Mouse (Mus musculus) left cerebral cortex, postnatal 36 days (tissue): ENCODE data around the gene Arhgef10l. TPM values are rescaled to one million over a fixed set of nuclear protein-coding genes. Genes with fewer than 3 reads are reported as not detected.
A peak's percentile ranks its signal among the peaks of the same experiment; 100 is the strongest.

Experiments used
- DNase-seq, 2 experiments: peaks; one replicate each; pipeline ENCODE4 v3.0.0; 2021 to 2022; ENCODE audit warnings: low spot score in 2 of 2, mixed read lengths in 1 of 2
- intact Hi-C: fragments of 180-260 bp; cut with DNase I; formaldehyde crosslinking; loops from one replicate; pipeline ENCODE4 v1.15.1; 2025
- total RNA-seq, 2 experiments: library from RNA; stranded (reverse); gene quantifications; 2 replicates each; pipeline ENCODE4 v1.2.3; 2021

The Arhgef10l gene
- total RNA-seq, 2 experiments from 2014 or later = 61.0 to 63.4 TPM

DNA sequence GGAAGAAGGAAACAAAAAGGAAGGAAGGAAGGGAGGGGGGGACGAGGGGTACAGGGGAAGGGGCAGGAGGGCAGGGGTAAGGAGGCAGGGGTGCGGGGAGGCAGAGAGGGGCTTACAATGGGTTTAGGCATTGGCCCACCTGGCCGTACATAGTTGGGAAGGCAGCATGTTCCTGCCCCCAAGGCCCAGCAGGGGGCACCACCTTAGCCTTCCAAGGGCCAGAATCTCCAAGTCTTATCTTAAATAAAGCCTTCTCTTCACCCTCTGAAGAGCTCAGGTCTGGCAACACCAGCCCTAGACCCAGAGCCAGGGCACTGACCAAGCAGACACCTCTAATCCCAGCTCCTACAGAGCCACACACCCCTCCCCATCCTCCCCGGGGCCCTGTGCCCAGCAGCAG is 106.0 kb downstream of the Arhgef10l start:
- DNase-seq = no peak
- intact Hi-C loops = no loop called here

DNA sequence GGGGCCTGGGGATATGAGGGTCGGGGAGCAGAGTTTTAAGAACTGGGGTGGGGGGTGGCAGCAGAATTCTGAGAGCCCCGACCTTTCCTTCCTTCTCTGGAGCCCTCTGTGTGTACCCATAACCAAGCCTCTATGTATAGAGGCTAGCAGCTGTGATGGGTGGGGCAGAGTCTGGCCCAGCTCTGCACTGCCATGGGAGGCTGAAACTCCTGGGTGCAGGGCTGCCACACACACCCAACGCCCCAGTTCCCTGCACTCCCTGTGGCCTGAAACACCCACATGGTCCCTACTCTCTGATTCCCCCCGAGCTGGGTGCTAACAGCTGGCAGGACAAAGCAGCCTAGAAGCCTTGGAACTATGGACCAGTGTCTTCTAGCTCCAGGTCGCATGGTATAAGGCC is 107.6 kb downstream of the Arhgef10l start:
- intact Hi-C loops = no loop called here
- DNase-seq = no peak

DNA sequence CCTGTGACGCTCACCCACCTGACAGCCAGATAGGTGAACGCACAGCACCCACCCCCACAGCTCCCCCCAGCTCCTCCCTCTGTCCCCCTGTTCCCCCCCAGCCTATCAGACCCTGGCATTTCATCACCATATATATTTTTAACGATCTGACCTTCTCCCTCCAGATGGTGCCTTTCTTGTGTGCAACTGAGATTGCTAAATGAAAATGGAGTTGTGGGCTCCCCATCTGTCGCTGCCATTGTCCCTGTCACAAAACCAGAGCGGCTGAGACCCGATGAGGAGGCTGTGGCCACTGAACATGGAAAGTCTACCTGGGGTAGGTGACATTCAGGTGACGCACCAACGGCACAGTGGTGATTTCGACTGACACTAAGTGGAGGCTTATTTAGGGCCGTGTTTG is 109.3 kb downstream of the Arhgef10l start:
- intact Hi-C loops = no loop called here
- DNase-seq = no peak

DNA sequence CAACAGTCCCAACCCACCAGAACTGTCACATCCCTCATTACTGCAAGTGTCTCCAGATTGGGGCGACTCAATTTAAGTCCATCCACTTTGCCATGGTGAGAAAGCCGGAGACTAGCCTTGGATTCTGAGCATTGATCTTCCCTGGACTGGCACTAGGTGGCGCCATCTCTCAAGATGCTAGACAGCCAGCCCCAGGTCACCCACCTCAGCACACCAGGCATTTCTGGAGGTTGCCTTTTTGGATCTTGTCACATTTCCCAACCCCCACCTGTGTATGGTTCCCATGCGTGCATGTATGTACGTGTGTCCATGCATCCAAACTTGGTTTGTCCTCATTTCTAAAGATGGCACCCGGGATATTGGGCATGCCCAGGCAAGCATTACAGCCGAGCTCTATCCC is 110.5 kb downstream of the Arhgef10l start:
- peak; percentile 42 to 52 for DNase-seq
- intact Hi-C loops = loop anchor here (2.0 kb wide), 1 partner anchor 124 kb away; no protein-coding TSS in a partner anchor

DNA sequence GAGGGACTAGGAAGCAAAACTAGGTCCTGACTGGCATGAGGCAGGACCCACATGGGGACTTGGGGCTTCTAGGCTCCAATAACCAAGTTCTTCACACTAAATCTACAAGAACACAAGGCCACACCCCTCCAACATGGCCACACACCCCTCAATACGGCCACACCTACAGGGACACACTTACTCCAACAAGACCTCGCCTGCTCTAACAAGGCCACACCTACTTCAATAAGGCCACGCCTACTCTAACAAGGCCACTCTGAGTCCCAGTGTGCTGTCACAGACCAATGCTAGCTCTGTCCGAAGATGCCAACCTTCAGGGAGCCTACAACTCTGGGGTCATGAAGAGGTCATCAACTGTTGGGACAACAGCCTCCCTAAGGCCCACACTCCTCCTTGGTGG is 111.3 kb downstream of the Arhgef10l start:
- intact Hi-C loops = loop anchor here (2.0 kb wide), 1 partner anchor 124 kb away; no protein-coding TSS in a partner anchor
- DNase-seq = no peak

DNA sequence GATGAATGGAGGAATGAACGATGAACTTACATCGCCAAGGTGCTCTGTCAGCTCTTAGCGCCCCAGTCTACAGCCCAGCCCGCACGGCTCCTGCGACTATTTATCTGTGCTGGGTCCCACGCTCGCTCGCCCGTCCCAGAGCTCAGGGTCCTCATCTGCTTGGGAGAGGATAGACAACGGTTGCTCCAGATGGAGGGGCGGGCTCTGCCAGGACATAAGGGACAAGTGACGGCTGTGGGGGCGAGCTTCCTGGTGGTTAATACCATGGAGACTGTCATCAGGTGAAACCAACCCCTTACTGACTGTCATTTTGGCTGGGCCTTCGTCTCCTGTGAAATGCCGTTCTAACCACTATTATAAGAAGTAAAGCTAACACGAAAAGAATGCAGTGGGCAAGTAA is 114.0 kb downstream of the Arhgef10l start:
- intact Hi-C loops = no loop called here
- DNase-seq = no peak

DNA sequence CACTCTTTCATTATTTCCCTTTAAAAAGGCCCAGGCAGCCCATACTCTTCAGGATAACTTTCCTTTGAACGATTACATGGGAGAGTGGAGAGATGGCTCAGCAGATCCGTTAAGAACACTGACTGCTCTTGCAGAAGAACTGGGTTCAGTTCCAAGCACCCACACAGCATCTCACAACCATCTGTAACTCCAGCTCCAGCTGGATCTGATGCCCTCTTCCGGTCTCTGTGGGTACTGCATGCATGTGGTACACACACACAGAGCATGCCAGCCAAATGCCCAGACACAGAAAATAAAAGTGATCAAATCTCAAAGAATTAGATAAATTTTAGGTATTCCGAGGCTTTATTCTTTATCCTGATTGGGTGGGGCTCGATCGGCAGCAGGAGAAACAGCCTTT is 115.1 kb downstream of the Arhgef10l start:
- no peak for DNase-seq
- intact Hi-C loops = no loop called here

DNA sequence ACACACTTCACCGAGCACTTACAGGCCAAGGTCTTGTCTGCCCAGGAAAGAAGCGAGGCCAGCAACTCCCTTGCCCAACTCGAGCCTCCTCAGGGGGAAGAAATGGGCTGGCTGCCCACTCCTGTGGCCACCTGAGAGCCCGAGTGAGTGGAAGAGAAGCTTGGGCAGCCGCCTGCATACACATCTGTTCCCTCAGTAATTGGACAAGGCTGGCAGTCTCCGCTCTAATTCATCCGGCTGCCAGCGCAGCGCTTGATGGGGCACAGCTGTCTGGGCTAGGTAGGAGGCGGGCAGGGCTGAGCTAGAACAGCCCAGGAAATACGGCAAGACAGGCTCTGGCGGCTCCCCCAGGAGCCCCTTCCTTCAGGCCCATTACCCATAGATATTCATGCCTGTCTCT is 115.8 kb downstream of the Arhgef10l start:
- intact Hi-C loops = loop anchor here (5.0 to 10.0 kb wide), 3 partner anchors 303 to 673 kb away; partner anchors contain the start of gene Igsf21
- peak in 1 of 2 experiments; percentile 33 for DNase-seq

DNA sequence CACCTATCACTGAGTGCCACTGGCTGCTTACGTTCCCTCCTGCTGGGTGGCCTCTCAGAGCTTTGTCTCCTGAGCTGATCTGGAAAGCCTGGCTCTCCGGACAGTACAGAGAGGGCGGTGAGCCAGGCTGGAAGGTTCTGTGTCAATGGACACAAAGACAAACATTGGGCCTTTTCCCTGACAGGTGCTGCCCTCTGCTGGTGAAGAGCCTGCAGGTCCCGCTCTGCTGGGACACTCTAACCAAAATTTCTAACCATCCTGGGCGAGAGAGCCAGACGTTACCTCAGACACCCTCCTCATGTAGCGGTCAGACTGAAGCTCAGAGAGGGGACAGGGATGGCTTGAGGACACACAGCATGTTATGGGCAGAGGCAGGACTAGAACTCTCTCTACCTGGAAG is 118.3 kb downstream of the Arhgef10l start:
- DNase-seq = peak; percentile 42 to 62
- intact Hi-C loops = loop anchor here (5.0 to 10.0 kb wide), 3 partner anchors 300 to 670 kb away; partner anchors contain the start of gene Igsf21

DNA sequence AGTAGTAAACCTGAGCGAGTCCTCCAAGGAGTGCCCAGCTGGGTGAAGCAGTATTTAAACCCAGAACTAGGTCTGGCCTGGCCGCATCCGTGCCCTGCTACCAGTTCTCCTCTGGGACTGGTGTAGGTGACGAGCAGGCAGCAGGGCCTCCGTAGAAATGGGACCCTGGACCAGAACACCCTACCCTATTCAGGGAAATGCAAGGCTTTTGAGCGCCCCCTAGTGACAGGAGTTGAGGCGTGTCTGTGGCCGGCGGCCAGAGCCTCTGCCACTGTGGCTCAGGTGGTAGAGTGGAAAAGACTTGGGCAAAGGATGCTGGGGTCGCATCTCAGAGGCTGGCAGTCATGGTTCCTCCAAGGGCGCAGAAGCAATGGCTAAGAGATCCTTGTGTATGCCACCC is 126.7 kb downstream of the Arhgef10l start:
- intact Hi-C loops = no loop called here

DNA sequence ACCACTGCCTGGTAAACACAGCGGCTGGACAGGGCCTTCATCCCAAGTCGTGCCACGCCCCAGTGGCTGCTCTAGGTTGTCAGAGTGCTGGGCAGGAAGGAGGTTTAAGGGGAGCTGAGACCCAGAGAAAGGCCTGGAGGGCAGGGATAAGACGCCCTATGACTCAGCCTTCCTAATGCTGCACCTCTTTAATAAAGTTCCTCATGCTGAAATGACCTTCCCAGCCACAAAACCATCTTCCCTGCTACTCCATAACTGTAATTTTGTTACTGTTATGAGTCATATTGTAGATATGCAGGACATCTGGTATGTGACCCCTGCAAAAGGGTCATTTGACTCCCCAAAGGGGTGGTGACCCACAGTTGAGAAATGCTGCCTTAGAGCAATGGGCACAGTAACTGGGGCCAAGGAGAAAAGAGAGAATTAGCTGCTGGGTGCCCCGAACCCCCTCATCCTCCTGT is 128.2 kb downstream of the Arhgef10l start:
- intact Hi-C loops = no loop called here
- DNase-seq = no peak

More for the DNA sequence above, 126.7 kb downstream of the Arhgef10l start:
- peak; percentile 50 to 61 for DNase-seq

DNA sequence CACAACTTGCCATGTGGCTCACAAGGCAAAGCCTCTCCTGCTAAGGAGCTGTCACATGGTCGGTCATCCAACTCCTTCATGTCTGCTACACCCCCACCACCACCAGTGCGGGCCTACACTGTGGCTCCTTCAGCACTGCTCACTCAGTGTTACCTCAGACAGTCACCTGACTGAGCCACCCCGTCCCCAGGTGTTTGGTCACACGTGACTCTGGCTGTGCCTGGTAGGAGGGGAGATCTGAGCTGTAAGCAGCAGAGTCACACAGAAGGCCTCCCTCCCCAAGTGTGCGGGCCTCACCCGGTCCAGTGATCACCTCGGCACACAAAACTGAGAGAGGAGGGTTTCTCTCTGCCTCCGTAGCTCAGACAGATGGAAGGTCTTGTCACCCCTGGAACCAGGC is 130.5 kb downstream of the Arhgef10l start:
- DNase-seq = no peak
- intact Hi-C loops = no loop called here

DNA sequence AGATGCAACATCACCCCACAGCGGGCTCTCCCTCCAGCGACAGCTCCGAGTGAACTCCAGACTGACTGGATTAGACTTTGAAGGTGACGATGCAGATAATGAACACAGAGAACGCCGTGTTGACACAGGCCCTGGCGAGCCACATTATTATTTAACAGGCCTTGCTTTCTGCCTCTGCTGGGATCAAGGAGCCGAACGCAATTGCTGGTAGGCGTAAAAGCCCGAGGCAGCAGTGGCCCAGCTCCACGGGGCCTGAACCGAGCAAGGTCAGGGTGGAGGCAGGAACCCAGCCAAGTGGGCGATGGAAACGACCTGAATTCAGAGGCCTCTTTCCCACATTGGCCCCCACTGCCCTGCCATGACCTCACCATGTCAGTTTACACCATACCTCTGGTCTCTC is 133.5 kb downstream of the Arhgef10l start:
- DNase-seq = no peak
- intact Hi-C loops = no loop called here

DNA sequence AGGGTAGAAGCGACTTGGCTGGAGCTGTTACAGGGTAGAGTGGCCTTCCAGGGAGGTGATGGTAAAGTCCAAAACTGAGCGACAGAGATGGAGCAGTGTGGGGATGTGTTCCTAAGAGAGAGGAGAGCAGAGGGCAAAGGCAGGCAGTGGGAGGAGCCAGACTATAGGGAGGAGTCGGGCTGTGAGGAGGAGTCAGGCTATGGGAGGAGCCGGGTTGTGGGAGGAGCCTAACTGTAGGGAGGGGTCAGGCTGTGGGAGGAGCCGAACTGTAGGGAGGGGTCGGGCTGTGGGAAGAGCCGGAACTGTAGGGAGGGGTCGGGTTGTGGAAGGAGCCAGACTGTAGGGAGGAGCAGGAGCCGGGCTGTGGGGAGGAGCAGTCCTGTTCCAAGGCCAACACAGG is 134.8 kb downstream of the Arhgef10l start:
- DNase-seq = no peak
- intact Hi-C loops = no loop called here

DNA sequence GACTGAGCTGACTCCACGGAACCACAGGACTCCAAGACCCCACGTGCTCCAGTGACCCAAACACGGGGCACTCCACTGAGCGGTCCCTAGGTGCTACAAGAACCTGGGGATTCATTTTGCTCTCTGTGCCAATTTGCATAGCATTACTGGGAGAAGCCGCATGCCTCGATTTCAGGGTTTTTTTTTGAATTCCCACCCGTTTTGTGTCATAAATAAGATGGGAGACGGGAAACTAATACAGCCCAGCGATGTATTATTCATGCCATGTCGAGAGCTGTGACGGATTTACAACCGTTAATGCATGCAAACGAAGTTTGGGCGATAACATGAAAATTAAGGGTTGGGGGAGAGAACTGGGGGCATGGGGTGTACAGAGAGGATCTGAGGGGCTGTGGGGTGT is 136.1 kb downstream of the Arhgef10l start:
- DNase-seq = no peak
- intact Hi-C loops = no loop called here

DNA sequence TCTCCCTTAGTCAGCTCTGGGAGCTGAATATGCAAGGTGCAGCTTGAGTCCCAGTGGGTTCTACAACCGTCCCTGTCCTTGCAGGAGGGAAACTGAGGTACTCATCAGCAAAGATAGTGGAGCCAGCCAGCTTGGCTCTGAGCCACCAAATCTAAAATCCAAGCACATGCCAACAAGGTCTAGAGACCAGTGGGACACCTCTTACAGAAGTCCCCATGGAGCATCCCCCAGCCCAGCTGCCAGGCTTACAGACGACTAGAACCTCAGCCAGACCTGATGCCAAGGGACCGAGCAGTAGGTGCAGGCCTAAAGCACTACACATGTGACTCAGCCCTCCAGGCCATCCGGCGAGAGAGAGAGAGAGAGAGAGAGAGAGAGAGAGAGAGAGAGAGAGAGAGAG is 137.4 kb downstream of the Arhgef10l start:
- intact Hi-C loops = no loop called here
- DNase-seq = no peak

DNA sequence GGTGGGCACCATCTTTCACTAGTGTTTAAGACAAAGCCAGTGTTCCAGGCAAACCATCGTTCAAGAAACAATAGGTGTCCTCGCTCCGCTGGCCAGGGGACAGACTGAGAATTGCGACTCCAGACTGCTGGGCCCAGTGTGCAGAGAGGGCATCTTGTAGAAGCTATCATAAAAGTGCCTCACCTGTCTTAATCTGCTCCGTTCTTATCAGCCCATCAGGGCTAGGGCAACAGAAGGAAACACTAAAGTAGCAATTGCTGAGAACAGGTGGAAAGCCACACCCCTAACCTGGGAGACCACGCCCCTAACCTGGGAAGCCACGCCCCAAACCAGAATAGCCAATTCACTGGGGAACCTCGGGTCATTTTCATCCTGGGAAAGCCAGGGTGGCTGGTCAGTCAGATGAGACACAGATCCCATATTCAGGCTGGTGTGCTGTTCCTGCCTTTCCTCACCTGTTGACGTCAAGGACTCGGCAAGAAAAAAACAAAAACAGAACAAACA is 140.1 kb downstream of the Arhgef10l start:
- no peak for DNase-seq
- intact Hi-C loops = no loop called here

DNA sequence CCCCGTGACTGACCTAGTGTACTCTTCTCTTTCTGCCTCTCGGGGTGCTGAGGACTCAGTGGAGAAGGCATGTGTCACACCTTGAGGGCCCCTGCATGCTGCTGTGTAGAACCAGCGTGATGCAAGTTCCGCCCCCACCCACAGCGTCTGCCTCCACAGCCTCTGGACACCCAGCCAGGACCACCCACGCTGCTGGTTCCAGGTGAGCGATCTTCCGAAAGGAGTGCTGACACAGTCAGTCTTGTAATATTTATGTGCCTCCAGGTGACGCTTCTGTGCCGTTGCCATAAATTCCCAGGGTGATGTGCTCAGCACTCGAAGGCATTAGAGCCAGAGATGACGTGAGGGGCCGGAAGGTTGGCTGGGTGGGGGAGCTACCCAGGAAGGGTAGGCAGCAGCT is 140.9 kb downstream of the Arhgef10l start:
- DNase-seq = no peak
- intact Hi-C loops = no loop called here

DNA sequence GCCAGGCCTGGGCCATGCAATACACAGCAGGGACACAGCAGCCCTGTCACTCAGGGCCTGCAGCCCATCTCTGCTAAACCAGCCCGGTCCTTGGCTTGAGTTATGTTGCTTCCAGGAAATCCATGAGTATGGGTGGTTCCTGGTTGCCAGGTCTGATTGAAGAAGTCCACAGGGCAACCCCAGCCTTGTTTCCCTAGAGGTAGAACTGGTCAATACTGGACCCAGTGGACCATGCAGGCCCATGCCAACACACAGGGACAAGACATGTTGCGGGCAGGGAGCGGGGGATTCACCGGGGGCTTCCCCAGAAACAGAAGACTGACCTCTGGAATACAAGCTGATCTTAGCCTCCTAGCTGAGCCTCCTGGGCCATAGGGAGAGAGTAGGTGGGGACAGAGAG is 142.9 kb downstream of the Arhgef10l start:
- intact Hi-C loops = no loop called here

DNA sequence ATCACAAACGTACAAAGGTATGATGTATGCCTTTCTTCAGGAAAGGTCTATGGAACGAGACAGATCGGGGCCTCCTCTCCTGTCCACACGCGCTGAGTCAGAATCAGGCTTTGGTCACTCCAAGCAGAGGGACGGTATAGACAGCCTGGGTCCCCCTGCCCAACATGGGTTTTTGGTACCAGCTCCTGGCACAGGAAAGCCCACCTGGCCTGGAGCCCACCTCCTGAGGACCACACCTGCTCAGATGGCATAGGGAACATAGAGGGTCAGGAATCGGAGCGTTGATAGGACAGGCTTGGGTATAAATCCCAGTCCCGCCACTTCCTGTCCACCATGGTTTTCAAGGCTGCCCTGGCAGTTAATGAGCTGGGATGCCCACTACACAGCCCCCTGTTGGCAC is 145.1 kb downstream of the Arhgef10l start:
- intact Hi-C loops = no loop called here
- DNase-seq = no peak

More for the DNA sequence above, 142.9 kb downstream of the Arhgef10l start:
- no peak for DNase-seq

DNA sequence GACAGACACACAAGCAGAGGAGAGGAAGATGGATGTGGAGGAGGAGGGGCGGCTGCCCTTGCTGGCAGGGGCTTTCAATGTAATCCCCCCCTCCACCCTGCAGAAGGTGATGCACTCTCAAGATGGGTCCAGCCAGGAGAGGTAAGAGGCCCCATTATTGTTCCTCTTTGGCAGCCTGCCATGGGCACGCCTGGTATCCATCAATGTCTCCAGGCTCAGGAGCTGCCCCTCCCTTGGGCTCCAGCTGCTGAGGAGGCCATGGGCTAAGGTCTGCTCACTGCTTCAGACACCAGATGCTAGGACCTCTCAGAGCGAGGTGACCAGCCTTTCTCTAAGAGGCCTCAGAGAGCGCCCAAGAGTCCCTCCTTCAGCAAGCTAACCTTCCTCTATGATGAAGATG is 152.0 kb downstream of the Arhgef10l start:
- intact Hi-C loops = no loop called here
- DNase-seq = no peak

DNA sequence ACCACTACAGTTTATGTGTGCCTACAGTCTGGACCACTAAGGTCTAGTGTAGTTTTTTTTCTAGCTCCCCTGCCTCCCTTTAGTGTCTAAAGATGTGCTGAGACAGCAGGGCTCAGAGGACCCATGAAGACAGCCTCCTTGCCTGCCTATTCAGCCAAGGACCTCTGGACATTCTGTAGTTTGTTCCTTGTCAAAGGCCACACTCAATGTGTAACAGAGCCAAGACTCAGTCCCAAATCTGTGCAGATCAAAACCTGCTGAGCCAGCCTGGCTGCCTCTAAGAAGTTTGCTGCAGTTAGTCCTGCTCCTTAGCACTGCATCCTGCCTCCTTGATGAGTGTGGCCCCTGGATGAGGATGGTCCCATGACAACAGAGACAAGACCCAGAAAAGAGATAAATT is 156.0 kb downstream of the Arhgef10l start:
- DNase-seq = no peak
- intact Hi-C loops = no loop called here
